Mouse (Mus musculus) megakaryocyte, embryonic 14.5 days (primary cell): Measurements from ENCODE around the gene Pard3. TPM values are rescaled to one million over a fixed set of nuclear protein-coding genes. Genes with fewer than 3 reads are reported as not detected.

ENCODE experiments used
- H3K27me3 ChIP-seq: replicated peaks from 2 replicates; pipeline ENCODE3; 2012; ENCODE audit warnings: inconsistent platforms
- H3K36me3 ChIP-seq: replicated peaks from 2 replicates; pipeline ENCODE3; 2012; ENCODE audit warnings: low read length, inconsistent platforms, mixed read lengths
- H3K4me1 ChIP-seq: 2 replicates; pipeline ENCODE4 v1.6.1; 2012; ENCODE audit warnings: inconsistent platforms
- H3K4me3 ChIP-seq: replicated peaks from 2 replicates; pipeline ENCODE3; 2012; ENCODE audit warnings: moderate library complexity, mild to moderate bottlenecking, inconsistent platforms
- H3K9me3 ChIP-seq: 2 replicates; pipeline ENCODE4 v1.6.1; 2012; ENCODE audit warnings: inconsistent platforms
- FLI1 ChIP-seq: IDR thresholded peaks from 2 replicates; pipeline ENCODE4 v1.6.1; 2012; ENCODE audit warnings: low read length, inconsistent platforms, mixed read lengths
- GATA1 ChIP-seq: IDR thresholded peaks from 3 replicates; pipeline ENCODE4 v1.6.1; 2012; ENCODE audit warnings: mixed read lengths, low read length, inconsistent platforms, borderline replicate concordance
- polyA plus RNA-seq: library from polyadenylated mRNA; stranded (reverse); fragments of >175 nt; gene quantifications from 2 replicates; pipeline ENCODE4 v1.2.3, GENCODE M21; 2012; ENCODE audit warnings: low replicate concordance; ENCODE audit not compliant: insufficient read depth

Gene Pard3
- polyA plus RNA-seq, 1 experiment, result not detected

DNA sequence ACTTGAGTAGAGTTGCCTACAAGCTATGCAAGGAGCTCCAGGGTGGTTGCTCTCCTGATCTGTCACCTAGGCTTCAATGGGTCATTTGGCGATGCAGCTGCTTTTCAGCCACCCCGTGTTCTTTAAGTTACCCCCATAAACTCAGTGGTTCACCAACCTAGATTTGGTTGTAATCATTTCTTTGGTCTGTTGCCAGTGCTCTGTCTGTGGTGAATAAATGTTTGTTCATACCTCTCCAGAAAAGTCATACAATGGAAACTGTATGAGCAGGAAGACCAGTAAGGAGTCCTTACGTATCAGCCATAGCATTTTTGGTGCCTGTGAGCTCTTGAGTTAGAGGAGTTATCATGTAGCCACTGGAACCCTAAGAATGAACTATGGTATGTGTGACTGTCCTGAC, 17.6 kb downstream of the Pard3 start:
- Histone ChIP-seq H3K36me3 (no peaks in the 10 kb centered on the region), H3K4me1 (no peaks in the 10 kb centered on the region), H3K27me3 (peaks cover 41% of the 10 kb centered on the region), H3K9me3 (no peaks in the 10 kb centered on the region), H3K4me3 (no peak overlapping the region)
- TF ChIP-seq FLI1, result no peak
- no peak for TF ChIP-seq GATA1

DNA sequence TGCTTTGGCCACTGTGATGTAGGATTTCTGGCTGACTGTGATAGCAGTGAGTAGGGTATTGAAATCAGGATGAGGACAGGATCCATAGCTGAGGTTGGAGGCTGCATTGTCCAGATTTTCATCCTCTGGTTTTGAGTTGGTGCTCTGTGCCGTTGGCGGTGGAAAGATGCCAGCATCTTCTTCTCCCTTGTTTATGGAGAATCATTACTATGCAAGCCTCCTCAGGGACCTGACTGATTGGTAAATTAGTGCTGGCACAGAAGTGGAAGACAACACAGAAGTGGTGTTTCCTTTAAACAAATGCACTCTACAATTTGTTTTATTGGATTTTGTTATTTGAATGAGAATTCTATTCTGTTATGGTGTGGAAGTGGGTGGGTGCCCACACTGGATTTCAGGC, 18.8 kb downstream of the Pard3 start:
- H3K4me1 ChIP-seq, result no peaks in the 10 kb centered on the region
- H3K9me3 ChIP-seq, result no peaks in the 10 kb centered on the region
- no peak for TF ChIP-seq FLI1
- no peak for TF ChIP-seq GATA1
- H3K4me3 ChIP-seq, result no peak overlapping the region
- H3K36me3 ChIP-seq, result no peaks in the 10 kb centered on the region
- H3K27me3 ChIP-seq, result peaks cover 42% of the 10 kb centered on the region

DNA sequence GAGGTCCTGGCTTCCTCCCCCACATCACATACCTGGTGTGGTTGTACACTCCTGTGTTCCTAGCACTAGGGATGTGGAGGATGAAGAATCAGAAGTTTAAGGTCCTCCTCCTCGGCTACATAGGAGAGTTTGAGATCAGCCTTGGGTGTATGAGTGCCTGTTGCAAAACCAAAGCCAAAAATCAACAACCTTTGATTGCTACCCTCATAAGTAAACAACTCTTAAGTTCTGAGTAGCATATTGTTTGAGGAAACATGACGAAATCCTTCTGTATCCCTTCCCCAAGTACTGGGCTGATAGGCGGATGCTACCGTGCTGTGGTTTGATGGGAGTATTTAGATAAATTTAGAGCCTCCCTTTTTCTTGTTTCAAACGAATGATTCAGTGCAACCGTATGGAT, 20.9 kb downstream of the Pard3 start:
- Histone ChIP-seq H3K27me3 (peaks cover 44% of the 10 kb centered on the region), H3K4me1 (no peaks in the 10 kb centered on the region), H3K4me3 (no peak overlapping the region), H3K9me3 (no peaks in the 10 kb centered on the region), H3K36me3 (no peaks in the 10 kb centered on the region)
- TF ChIP-seq GATA1 (no peak), FLI1 (no peak)

DNA sequence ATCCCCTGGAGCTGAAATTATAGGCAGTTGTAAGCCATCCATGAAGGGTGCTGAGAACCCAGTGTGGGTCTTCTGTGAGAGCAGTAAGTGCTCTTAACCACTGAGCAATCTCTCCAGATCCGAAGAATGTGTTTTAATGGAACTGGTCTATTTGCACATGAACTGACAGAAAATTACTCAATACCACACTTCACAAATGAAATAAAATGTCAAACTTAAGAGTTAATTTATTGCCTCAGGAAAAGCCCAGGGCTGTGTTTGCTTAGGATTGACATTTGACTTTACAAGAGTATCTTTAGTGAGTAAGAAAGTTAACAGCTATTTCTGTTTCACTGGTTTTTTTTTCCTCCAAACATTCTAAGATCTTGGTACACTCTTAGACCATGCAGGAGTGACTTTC, 23.7 kb downstream of the Pard3 start:
- TF ChIP-seq GATA1, result no peak
- TF ChIP-seq FLI1, result no peak
- no peak overlapping the region for H3K4me3 ChIP-seq

DNA sequence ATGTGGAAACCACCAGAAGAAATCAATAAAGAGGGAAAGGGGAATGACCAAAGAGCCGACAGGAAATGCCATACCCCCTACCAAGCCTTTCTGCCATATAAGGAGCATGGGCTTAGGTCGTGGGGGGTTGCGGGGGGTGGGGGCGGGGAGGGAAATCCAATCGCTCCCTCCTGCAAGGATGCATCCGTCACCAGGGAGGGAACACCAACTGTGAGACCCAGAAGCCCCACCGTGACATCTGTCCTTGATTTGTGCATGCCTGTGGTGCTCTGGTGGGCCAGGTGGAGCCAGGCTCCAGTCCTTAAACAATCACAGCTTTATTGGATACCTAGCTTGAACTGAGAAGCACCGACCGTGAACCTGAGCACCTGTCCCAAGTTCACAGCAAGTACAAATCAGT, 24.7 kb downstream of the Pard3 start:
- Histone ChIP-seq H3K4me3 (no peak overlapping the region), H3K27me3 (peaks cover 52% of the 10 kb centered on the region), H3K9me3 (no peaks in the 10 kb centered on the region), H3K4me1 (no peaks in the 10 kb centered on the region), H3K36me3 (no peaks in the 10 kb centered on the region)
- TF ChIP-seq GATA1, result no peak
- TF ChIP-seq FLI1, result no peak

More for the DNA sequence above, 23.7 kb downstream of the Pard3 start:
- Histone ChIP-seq H3K27me3 (peaks cover 48% of the 10 kb centered on the region), H3K4me1 (no peaks in the 10 kb centered on the region), H3K9me3 (no peaks in the 10 kb centered on the region), H3K36me3 (no peaks in the 10 kb centered on the region)

DNA sequence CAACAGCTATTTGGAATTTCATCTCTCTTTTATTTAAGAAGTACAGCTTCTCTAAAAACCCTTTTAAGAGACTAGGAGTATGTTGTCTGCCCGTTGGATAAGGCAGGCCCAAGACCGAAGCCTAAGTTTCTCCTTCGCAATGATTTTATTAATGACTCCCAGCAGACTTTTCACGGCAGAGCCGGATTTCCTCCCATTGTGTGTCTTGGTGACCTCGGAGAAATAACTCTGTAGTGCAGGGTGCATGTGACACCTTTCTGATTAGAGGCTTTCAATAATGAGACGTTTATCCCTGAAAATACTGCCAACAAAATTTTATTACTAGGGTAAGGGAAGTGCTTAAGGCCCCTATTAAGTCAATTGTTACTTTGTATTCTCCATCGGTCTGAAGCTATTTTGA, 25.3 kb downstream of the Pard3 start:
- no peaks in the 10 kb centered on the region for H3K4me1 ChIP-seq
- peaks cover 55% of the 10 kb centered on the region for H3K27me3 ChIP-seq
- H3K4me3 ChIP-seq, result no peak overlapping the region
- H3K9me3 ChIP-seq, result no peaks in the 10 kb centered on the region
- H3K36me3 ChIP-seq, result no peaks in the 10 kb centered on the region
- no peak for TF ChIP-seq GATA1
- TF ChIP-seq FLI1, result no peak

DNA sequence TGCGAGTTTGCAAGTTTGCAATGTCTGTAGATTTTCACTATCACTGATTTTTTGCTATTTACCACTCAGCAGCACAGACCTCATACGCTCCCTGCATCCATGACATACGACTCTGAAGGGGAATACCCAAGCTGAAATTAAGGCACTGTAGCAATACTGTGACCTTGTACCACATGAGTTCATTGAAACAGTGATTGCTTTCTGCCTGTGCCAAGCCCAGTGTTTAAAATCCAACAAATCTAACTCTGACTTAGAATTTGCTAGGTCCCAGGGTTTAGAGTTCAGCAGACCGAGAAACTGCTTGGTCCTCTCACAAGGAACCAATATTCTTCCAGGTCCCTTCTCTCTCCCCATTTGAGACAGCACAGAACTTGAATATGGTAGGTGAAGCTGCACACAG, 26.7 kb downstream of the Pard3 start:
- no peaks in the 10 kb centered on the region for H3K36me3 ChIP-seq
- H3K4me1 ChIP-seq, result no peaks in the 10 kb centered on the region
- H3K4me3 ChIP-seq, result no peak overlapping the region
- peaks cover 51% of the 10 kb centered on the region for H3K27me3 ChIP-seq
- TF ChIP-seq FLI1 (no peak), GATA1 (no peak)
- no peaks in the 10 kb centered on the region for H3K9me3 ChIP-seq

DNA sequence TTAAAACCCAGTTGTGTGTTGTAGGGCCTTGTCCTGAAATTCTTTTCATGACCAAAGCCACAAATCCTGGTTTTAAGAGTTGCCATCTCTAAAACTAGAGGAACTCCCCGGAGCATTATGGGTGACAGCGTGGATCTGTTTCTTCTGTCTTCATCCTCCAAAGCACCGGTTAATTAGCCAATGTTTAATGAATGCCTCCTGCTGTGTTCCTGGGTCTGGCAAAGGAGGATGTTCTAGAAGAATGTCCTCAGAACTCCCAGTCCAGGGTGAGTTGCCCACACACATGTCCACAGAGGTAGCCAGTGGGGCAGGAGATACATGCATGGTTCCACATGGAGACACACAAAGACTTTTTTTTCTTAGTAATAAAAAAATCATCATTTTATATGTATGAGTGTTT, 28.2 kb downstream of the Pard3 start:
- Histone ChIP-seq H3K4me1 (no peaks in the 10 kb centered on the region), H3K4me3 (no peak overlapping the region), H3K36me3 (no peaks in the 10 kb centered on the region), H3K27me3 (peaks cover 43% of the 10 kb centered on the region), H3K9me3 (no peaks in the 10 kb centered on the region)
- TF ChIP-seq GATA1 (no peak), FLI1 (no peak)

DNA sequence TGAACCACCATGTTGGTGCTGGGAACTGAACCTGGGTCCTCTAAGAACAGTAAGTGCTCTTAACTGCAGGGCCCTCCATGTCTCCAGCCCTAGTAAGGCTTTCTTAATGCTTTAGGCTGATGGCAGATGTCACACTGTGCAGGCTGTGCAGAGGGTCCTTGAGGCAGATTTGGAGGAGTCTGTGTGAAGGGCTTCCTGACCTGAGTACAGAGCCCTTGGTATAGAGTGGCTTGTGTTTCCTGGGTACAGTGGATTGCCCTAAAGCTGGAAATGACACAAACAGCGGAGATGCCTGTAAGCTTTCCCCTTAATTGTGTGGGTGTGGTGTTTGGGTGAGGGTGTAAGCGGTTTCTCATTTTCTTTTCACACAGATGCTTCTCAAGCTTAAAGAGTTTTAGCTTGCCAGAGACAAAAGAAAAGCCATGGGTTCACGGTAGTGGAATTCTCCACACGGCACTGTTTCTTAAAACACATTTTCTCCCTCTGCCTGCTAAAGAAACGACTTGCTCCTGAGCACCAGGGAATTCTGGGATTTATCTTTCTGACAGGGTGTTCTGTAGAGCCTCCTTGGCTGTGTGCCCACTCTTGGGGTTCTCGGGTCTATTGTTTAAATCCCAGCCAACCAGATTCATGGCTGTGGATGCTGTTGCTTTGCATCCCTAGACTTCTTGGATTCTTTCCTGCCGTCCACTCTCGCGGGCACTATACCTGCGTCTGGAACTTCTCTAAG, 28.9 kb downstream of the Pard3 start:
- Histone ChIP-seq H3K36me3 (no peaks in the 10 kb centered on the region), H3K4me1 (no peaks in the 10 kb centered on the region), H3K9me3 (no peaks in the 10 kb centered on the region), H3K27me3 (peaks cover 39% of the 10 kb centered on the region), H3K4me3 (no peak overlapping the region)
- TF ChIP-seq GATA1 (no peak), FLI1 (no peak)

DNA sequence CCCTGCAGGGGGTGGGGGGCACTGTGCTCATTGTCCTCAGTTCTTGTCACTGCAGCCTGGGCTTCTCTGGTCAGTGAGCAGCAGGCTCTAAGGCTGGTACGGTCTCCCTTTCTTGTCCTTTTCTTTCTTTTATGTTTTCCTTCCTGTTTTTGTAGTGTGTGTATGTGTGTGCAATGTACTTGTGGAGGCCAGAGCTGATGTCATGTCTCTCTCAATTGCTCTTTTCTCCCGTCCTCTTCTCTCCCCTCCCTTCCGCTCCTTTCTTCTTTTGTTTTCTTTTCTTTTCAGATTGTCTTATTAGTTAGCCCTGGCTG, 29.4 kb downstream of the Pard3 start:
- Histone ChIP-seq H3K36me3 (no peaks in the 10 kb centered on the region), H3K9me3 (no peaks in the 10 kb centered on the region), H3K4me3 (no peak overlapping the region), H3K4me1 (no peaks in the 10 kb centered on the region), H3K27me3 (peaks cover 35% of the 10 kb centered on the region)
- TF ChIP-seq FLI1, result no peak
- no peak for TF ChIP-seq GATA1

DNA sequence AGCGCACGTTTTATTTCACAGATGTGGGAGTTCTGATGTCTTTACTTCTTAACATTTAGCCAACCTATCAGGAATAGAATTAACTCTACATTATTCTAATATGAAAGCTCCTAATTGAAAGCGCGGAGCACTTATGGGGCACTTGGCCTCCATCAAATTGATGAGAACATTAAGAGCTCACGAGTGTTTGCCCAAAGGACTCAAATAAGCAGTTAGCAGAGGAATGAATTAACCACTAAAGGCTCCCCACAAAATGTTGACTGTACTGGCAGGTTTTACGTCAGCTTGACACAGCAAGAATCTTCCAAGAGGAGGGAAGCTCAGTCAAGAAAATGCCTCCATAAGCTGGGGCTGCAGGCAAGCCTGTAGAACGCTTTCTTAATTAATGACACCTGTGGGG, 32.1 kb downstream of the Pard3 start:
- TF ChIP-seq FLI1, result no peak
- no peak for TF ChIP-seq GATA1
- H3K4me1 ChIP-seq, result no peaks in the 10 kb centered on the region
- no peak overlapping the region for H3K4me3 ChIP-seq
- H3K9me3 ChIP-seq, result no peaks in the 10 kb centered on the region
- no peaks in the 10 kb centered on the region for H3K36me3 ChIP-seq
- peaks cover 21% of the 10 kb centered on the region for H3K27me3 ChIP-seq
